Mouse (Mus musculus): ENCODE results near the gene Syngr3.
"Not testable (repeated sequence)": the region's sequence is repeated elsewhere in the genome, so short reads cannot be mapped to it uniquely, and the experiment has no call there.

DNA sequence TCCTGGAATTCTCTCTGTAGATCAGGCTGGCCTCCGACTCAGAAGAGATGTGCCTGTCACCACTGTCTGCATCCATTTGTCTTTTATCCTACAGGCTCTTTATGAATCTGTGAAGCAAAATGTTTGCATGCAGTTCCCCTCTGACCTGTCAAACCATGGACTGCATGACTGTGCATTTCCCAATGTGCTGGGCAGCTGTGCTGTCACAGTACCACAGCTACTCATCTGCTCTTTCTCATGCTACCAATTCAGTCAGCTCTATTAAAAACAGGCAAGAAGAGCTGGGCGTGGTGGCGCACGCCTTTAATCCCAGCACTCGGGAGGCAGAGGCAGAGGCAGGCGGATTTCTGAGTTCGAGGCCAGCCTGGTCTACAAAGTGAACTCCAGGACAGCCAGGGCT lies 22.7 kb downstream of the Syngr3 start:
- not testable (repeated sequence) for TF ChIP-seq CTCF, EP300 (IDR thresholded peaks at IDR 0.05; ENCODE audit: low read depth)
